Mouse (Mus musculus) hindlimb bud, embryonic 11.5 days (tissue): ENCODE data around the gene Zp3r.
"Not testable (repeated sequence)": the region's sequence is repeated elsewhere in the genome, so short reads cannot be mapped to it uniquely, and the experiment has no call there.

Experiments used
- DNase-seq: peaks from one replicate; pipeline ENCODE4 v3.0.0-alpha.2; 2012; ENCODE audit warnings: low read depth, low spot score; ENCODE audit errors: extremely low spot score

Zp3r gene

DNA sequence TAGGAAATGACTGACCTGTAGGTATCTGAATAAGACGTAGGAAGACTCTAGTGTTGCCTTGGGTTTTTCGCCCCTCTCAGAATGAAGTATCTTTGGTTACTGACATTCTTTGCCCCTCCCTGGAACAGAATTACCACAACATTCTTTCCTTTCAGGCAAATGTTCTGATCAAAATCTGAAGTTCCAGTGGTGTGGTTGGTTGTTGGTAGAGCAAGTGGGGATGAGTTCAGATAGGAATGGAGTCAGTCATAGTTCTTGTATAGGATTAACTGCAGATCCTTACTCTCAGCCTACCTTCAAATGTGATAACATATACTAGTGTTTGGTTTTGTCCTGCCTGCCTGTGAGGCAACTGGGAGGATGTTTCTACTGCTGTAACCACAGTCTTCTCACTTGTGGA, at the start of gene Zp3r:
Zp3r (minus strand) TSS at position 101 of the 400 bp plus-strand sequence.
- no peak for DNase-seq

- no peak for DNase-seq
Observed at GRCm38 (mm10) chr1:130678551-130678950, 49.1 kb upstream of the Zp3r start.

- DNase-seq, result not testable (repeated sequence)
Observed at GRCm38 (mm10) chr1:130663576-130663975, 34.2 kb upstream of the Zp3r start.

- no peak for DNase-seq
Observed at GRCm38 (mm10) chr1:130661454-130661853, 32.0 kb upstream of the Zp3r start, which contains the start of gene C4bp. Gene C4bp (minus strand): TSS chr1:130661632.

DNA sequence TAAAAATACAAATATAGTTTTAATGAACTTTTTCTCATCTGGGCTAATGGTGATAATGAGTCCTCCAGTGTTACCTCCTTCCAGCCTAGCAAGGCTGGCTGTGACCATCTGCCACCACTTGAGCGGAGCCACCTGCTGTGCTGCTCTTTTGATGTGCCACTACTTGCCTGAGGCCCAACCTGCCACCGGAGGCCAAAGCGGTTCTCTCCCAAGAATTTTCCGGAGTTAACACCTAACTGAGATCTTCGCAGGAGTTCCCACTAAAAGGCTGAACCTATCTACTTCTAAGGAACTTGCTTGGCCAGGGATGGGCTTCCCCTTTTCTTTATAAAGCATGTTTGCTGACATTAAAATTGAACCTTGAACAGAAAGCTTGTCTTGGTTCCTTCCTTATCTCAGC, 30.2 kb upstream of the Zp3r start:
- DNase-seq, result not testable (repeated sequence)

- DNase-seq, result no peak
Observed at GRCm38 (mm10) chr1:130644103-130644502, 14.7 kb upstream of the Zp3r start.

GRCm38 (mm10) chr1:130640967-130641366, 11.5 kb upstream of the Zp3r start:
- DNase-seq, result no peak

DNA sequence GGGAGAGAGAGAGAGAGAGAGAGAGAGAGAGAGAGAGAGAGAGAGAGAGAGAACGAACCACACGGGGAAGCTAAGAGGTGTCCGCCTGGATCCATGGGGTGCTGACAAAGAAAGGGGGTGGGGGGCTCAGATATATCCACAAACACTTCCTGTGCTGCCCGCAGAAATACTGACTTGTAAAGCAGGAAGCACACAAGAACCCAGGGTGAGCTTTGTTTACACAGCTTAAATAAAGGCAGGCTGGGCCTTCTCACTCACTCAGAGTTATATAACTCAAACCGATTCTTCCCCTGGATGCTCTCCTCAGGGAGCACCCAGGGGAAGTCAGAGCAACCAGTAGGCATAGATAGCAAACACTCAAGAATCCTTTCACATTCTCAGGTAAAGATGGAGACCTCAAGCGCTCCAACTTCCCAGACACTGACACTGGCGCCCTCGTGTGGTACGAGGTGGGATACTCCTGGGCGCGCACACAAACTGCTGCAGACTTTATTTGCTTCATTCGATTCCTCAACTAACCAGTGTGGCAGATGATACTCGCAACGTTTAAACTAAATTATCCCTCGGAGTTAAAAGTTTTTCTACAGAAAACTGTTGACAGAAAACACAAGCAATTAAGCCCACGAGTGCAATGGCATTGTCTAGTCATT, 4.5 kb upstream of the Zp3r start:
- DNase-seq, result peak; percentile 20

DNA sequence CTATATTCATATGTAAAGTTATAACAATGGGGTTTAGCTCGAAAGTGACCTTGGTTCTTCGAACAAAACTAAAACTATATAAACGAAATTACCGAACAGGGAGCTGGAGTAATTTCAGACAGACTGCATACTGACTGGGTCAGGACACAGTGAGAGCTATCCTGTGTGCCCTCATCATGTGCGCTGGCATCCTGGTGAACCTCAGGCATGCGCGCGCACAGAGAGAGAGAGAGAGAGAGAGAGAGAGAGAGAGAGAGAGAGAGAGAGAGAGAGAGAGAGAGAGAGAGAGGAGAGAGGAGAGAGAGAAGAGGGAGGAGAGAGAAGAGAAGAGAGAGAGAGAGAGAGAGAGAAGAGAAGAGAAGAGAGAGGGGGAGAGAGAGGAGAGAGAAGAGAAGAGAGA, 3.9 kb upstream of the Zp3r start:
- DNase-seq, result no peak

GRCm38 (mm10) chr1:130596291-130596690, 33.1 kb downstream of the Zp3r start:
- DNase-seq, result no peak

GRCm38 (mm10) chr1:130588659-130589058, 40.8 kb downstream of the Zp3r start:
- no peak for DNase-seq

DNA sequence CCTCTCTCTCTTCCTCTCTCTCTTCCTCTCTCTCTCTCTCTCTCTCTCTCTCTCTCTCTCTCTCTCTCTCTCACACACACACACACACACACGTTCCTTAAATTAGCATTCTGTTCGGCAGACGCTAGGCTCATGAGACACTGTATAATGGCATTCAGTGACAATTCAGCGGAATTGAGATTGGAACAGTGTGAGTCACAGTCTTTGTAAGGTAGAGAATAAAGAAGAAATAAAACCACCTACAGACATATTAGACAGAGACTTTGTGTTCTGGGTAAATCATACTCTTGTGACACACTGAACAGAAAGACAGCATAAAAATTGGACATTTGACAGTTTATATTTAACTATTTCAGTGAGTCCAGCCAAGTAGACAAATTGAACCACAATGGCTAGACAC, 53.0 kb downstream of the Zp3r start:
- DNase-seq, result no peak

- DNase-seq, result no peak
Observed at GRCm38 (mm10) chr1:130575962-130576361, 53.5 kb downstream of the Zp3r start.

GRCm38 (mm10) chr1:130551407-130552249, 77.8 kb downstream of the Zp3r start:
- DNase-seq, result no peak

- DNase-seq, result no peak
Observed at GRCm38 (mm10) chr1:130550242-130551167, 78.9 kb downstream of the Zp3r start.

GRCm38 (mm10) chr1:130549698-130550097, 79.7 kb downstream of the Zp3r start:
- DNase-seq, result no peak

- no peak for DNase-seq
Observed at GRCm38 (mm10) chr1:130549160-130549559, 80.3 kb downstream of the Zp3r start.

DNA sequence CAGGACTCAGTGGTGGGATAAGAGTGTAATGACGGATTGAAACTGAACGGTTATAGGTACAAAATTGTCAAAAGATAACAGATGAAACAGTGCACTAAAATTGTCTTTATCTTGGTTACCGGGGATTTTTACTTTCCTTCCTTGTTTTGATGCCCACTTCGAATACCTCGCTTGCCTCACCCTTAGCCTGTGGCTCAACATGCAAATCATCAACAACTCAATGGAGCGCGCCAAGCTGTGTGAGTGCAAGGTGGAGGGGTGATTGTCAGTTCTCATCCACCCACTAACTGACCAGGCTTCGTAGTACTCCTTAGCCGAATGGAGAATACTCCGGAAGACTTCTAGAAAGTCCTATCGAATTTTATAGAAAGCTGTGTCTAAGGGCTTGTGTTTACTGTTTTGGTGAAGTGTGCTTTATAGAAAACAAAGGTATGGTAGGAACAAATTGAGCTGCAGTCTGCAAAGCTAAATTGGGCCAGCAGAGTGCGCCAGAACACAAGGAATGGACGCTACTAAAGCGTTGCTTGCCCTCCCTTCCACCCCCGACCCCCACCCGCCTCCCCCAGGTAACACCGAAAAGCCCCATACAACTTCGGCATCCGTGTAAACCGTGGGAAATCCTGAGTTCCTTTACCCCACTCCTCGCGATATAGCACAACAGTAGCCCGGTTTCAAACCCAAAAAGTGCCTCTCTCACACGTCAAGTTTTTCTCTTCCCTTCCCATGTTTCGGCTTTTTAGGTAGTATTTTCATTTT, 81.6 kb downstream of the Zp3r start:
- DNase-seq, result no peak
